Mouse (Mus musculus) heart, adult 2 months (tissue): Measurements from ENCODE around the gene Zbed5.

ENCODE experiments used
- CTCF ChIP-seq: fragments of 200-600 bp; IDR thresholded peaks from 2 replicates; pipeline ENCODE4 v1.8.1; 2022; ENCODE audit warnings: antibody characterized with exemption, mild to moderate bottlenecking, moderate library complexity
- POLR2A ChIP-seq: fragments of 200-500 bp; IDR thresholded peaks from 2 replicates; pipeline ENCODE4 v1.6.1; 2011; ENCODE audit warnings: mild to moderate bottlenecking, low read depth, low read length, control low read depth; ENCODE audit not compliant: insufficient read depth

- TF ChIP-seq CTCF: no peak
- no peak for TF ChIP-seq POLR2A
These were observed 41.4 kb downstream of the Zbed5 start for GRCm38 (mm10) chr5:129936941-129937340.
